Mouse (Mus musculus) frontal cortex, postnatal 10 days (tissue): ENCODE data around the gene Vdr.
"Not testable (repeated sequence)": the region's sequence is repeated elsewhere in the genome, so short reads cannot be mapped to it uniquely, and the experiment has no call there.

Source experiments
- DNase-seq, 2 experiments: peaks; one replicate each; pipeline ENCODE4 v3.0.0; 2022; ENCODE audit warnings: low spot score in 2 of 2, mixed read lengths in 1 of 2

Vdr gene

DNA sequence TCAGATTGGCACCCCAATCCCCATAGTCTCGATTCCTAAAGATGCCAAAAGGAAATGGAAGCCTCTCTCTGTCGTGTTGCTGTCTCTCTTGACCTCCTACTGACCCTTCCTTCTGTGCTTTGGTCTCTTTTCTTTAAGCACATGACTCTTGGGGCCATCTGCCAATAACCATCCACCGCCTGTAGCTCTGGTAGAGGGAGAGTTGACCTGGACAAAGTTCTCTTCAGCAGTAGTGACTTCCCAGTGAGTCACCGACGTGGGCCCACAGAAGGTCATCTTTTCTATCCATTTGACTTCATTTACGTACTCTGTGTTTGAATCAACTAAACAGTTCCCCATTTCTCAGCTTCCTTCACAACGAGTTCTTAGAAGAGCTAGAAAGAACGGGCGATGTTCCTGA lies 30.0 kb downstream of the Vdr start:
- DNase-seq, result no peak

DNA sequence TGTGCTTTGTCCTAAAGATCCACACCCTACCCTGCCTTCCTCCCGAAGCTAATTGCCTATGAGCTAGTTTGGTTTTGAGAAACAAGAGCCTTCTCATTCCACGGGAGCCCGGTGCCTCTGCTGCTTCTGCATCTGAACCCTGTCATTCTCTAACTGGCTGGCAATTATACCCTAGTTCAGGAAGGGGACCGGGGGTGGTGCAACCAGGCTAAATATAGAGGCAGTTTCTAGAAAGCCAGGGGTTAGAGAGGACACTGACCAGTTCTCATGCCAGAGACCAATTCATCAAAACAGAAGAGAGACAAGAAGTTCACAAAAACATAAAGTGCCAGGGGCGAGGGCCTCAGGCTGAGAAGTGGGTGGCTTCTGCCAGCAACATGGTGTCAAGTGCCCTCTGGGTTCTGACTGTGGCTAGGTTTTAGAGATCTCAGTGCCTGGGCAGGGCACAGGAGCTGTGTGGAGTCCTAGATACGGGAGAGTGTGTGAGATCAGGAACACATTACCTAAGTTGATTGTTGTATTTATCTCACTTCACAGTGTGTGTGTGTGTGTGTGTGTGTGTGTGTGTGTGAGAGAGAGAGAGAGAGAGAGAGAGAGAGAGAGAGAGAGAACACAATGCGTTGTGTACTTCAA lies 31.6 kb downstream of the Vdr start:
- DNase-seq, result no peak

DNA sequence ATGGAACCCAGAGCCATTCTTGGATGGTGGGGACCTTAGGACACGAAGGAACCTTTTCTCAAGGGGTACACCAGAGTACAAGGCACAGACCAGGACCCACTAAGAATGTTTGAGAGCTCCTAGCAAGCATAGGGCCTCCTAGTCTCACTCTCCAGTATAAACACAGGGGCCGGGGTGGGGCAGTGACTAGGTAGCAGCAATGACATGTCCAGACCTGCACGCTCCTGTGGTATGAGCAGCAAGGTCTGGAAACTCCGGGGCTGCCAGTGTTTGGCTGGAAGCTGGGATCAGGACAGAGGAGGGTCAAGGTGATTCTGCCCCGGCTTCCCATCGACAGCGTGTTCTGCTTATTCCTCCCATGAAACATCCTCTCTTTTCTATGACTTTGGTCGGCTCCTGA lies 34.6 kb downstream of the Vdr start:
- DNase-seq, result no peak

DNA sequence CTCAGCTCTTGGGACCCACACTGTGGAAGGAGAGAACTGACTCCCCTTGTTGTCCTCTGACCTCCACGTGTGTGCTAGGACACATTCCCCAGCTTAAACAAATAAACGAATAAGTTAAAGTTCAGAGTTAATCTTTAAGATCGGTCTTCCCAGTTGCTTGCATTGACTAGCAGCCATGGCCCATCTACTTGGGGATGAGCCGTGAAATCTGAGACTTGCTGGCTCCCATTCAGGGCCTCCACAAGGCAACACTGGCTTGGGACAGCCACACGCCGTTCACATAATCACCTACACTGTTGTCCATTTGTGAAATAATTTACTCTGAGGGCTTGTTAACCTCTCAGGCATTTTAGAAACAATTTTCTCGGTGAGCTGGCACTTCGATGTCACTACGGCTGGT lies 36.7 kb downstream of the Vdr start:
- no peak for DNase-seq

DNA sequence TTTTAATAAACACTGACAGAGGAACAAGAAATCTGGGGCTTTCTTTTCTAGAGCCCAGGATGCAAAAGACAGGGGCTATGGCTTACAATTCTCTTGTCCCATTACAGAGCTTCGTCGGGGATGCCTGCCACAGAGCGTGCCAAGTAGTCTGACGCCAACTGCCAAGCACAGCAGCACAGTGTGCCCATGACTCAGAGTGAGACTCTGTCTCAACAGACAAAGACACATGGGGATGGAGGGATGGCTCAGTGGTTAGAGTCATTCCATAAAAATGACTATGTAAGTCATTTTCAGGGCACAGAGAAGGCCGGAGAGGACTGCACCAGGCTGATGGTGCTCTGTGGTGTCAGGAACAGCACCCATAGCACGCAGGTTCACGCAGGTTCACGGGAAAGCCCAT lies 38.3 kb downstream of the Vdr start:
- DNase-seq, result no peak

DNA sequence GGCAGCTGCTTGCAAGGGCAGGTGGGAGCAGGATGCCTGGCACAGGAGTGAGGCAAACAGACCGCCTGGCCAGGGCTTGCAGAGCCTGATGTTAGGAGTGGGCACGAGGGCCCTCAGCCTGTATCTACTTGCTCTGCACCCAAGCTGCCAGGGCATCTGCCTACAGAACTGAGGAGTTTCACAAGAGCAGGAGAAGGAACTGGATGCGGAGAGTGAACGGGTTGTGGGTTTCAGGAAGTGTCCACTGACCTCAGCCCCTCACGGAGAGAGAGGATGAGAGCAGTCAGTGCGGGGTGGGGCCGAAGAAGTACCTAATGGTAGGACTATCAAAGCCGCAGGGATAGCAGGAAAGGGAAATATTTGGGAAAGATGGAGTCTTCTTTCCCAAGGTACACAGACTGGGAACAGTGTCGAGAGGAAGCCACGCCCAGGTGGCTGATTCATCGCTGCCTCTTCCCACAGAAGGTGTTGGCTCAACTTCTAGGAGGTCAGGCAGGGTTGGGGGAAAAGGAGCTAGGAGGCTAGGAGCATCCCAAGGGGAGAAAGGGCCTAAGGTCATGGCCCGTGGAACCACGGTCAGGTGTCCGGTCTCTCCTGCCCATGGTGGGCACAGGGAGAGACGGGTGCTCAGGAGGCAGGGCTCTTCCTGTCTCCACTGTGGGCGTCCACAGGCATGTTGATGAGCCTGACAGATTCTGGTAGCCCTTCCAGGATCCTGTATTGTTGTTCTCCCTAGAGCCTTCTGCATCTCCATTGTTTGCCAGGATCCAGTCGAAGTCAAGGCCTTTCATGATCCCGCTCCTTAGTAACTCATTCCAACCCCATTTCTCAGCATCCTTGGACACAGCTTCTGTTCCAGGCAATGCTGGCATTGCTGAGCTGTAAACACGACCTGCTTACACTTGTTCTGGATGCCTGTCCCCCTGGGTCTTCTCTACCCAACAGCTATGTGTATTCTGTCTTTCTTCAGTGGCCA lies 39.1 kb downstream of the Vdr start:
- DNase-seq, result no peak

DNA sequence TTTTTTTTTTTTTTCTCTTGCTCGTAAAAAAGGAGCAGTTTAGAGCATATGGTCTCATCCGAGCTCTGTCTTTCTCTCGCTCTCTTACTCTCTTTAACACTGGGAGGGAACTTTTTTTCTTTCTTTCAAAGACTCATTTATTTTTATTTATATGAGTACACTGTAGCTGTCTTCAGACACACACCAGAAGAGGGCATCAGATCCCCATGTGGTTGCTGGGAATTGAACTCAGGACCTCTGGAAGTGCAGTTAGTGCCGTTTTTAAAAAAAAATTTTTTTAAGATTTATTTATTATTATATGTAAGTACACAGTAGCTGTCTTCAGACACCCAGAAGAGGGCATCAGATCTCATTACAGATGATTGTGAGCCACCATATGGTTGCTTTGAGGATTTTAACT lies 40.3 kb downstream of the Vdr start:
- not testable (repeated sequence) for DNase-seq

DNA sequence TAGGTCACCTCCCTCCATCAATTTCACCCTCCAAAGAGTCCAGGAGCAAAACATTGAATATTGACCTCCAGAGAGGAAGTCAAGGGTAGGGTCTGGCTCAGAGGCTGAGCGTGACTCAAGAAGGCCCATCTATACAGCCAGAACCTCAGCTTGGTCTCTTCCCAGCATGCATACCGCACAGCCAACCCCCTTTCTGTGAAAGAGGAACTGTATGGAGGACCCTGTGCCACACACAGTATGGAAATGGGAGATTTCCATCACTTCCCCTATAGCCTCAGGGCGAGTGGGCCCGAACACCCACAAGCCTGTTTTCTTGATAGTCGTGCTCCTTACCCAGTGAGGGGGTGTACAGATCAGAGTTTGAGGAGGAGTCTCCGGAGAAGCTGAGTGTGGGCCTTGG lies 41.4 kb downstream of the Vdr start:
- DNase-seq, result no peak

DNA sequence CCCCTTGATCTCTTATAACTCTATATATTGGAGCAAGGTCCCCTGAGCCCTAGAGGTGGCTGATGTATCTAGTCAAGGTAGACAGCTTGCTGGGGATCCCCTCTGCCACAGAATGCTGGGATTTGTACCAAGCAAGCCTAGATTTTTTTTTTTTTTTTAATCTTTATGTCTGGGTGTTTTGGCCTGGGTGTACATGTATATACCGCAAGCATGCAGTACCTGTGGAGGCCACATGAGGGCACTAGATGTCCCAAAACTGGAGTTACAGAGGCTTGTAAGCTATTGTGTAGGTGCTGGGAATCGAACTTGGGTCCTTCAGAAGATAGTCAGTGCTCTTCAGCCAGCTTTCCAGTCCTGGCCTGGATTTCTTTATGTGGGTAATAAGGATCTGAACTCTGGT lies 44.4 kb downstream of the Vdr start:
- no peak for DNase-seq

DNA sequence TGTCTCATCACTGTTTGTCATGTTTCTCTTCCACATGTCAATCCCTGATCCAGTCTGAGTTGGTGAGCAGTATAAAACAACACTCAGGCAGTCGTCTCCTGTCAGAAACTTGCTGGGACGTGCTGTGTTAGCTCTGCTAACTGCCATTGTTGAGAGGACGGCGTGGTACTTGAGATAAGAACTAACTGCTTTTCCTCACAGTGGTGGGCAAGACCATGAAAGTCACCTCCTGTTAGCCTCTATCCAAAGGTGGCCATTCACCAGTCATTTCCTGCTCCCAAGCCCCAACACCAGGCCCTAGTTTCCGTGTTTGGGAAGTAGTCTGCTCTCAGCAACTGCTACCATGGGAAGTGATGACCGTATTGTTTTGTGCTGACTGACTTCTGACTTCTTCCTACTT lies 45.3 kb downstream of the Vdr start:
- no peak for DNase-seq

DNA sequence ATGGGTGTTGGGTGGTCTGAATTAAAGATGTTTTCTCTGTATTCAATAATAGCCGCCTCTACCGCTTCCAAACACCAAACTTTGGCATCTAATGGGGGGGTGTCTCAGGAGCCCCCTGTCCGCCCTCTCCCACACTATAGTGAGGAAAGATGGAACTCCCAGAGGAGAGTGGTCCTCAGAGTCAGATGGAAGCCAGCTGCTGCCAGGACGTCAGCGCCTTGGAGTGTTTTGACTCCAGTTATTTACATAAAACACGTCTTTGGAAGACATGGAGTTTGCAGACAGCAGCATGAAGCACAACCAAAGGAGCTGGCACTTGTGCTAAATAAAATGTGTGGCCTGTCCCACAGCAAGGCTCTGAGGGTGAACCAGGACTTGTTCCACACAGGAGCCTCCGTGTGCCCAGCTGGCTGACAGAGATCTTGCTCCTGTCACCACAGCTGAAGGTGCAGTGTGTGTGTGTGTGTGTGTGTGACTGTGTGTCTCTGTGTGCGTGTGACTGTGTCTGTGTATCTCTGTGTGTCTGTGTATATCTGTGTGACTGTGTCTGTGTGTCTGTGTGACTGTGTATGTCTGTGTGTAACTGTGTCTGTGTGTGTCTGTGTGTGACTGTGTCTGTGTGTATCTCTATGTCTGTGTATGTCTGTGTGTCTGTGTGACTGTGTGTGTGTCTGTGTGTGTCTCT lies 45.9 kb downstream of the Vdr start:
- no peak for DNase-seq

DNA sequence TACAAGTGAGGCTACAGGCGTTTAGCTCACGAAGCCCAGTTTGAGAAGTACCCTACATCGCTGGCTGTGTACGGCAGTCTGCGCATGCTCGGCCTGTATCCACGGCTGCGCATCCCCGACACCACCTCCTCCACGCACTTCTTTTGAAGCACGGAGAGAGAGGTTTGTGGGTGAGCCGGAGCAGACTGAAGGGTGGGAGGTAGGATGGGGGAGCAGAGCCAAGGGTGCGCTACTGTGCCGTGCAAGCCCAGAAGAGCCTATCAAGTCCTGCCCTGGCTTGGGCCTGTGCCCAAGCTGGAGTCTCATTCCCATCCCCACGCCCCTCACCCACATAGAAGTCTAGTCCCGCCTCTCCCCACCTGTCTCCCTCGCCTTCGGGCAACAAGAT lies 46.9 kb downstream of the Vdr start:
- peak in 1 of 2 experiments; percentile 37 for DNase-seq

DNA sequence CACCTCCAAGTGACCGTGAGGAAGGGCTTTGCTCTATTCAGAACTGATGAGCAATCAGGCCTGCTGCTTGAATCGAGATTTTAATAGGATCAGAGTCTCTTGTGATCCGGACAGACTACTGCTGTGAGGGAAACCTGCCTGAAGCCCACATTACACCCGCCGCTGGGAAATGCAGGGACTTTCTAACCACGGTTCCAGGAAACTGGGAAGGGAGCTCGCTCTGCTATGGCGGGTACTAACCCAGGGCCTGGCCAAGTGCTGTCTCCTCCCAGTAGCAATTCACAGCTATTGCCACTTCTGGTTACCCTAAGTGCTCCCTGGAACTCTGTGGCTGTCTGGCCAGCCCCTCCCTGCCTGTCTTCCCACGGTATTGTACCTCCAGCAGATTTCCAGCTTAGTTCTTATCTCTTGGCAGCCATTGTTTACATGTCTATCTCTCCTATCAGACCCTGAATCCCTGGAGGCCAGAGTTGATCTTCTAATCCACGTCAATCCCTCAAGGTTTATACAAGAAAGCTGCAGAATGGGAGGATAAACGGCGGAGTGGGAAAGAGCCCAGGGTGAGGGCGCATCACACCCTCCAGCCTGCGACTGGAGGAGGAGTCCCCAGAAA lies 47.4 kb downstream of the Vdr start:
- no peak for DNase-seq

DNA sequence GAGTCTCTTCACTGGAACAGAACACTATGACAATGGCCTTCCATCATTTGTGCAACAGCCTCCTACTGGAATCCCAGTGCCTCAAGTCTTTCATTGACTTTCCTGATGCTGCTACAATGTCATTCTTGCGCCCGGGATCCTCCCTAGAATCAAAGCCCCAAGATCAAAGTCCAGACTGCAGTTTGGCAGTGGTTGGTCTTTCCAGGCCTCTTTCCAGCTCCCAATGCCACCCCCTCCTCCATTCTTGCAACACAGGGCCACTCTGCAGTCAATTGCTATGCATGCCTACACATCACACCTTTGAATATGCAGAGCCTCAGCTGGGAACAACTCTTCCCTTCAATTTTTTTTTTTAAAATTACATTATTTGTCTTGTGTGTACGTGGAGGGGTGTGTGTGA lies 50.1 kb downstream of the Vdr start:
- no peak for DNase-seq

DNA sequence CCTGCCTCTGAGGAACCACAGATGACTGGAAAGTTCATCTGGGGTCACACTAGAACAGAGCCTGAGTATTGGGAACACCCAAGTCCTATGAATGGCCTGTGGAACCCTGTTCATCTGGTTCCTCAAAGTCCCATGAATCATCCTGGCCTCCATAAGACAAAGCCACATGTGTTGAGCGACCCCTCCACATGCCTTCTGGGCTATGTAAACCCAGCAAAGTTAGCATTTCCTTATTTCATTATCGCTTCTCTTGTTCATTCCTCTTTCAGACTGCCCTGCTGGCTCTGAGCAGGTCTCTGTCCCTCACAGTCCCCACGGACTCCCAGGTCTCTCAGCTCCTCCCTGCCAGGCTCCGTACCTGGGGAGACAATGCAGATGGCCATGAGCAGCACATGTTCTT lies 52.0 kb downstream of the Vdr start:
- DNase-seq, result no peak

DNA sequence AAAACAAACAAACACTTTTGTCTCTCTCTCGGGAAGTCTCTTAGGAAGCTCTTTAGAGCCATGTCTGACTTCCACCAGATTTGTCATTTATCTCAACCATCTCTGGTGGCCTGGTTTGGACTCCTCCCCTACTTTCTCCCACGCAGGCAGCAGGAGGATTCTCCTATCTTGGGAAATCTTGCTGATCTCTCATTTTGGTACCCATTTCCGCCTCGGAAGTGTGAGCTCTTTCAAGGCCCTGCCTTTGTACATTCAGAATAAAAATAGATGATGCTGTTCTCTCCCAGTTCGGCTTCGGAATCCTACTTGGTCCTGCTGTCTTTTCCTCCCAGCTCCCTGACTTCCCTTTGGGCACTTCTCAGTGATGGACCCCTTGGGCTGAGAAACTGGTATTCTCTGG lies 55.9 kb downstream of the Vdr start:
- DNase-seq, result no peak

DNA sequence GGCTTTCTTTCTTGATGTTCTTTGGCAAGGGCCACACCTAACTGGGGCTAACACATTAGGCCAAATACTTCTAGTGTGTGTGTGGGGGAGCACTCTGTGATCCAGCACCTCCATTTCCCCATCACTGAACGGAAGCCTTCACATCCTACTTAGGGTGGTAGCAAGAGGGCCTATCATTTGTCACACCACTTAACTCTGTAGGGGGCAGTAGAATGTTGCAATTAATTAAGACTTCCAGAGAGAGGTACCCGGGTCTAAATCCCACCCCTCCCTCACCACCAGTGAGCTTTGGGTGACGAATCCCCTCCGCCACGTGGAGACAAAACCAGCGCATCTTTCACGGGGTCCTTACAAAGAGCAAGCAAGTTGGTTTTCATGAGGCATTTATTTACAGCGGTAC lies 56.4 kb downstream of the Vdr start:
- no peak for DNase-seq

DNA sequence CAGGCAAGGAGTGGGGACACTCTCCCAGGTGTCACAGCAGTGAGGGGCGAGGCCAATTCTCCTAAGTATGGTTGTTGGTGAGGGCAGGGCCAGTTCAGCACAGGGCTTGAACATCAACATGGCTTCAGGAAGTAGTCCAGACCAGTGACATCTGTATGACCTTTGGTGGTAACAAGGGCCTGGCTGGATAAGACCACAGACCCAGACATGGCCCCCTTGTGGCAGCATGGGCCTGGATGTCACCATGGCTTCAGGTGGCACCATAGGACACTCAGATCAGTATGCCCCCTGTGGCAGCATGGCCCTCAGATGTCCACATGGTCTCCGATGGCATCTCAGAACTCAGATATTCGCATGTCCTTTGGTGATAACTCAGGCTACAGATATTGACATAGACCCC lies 58.1 kb downstream of the Vdr start:
- no peak for DNase-seq

DNA sequence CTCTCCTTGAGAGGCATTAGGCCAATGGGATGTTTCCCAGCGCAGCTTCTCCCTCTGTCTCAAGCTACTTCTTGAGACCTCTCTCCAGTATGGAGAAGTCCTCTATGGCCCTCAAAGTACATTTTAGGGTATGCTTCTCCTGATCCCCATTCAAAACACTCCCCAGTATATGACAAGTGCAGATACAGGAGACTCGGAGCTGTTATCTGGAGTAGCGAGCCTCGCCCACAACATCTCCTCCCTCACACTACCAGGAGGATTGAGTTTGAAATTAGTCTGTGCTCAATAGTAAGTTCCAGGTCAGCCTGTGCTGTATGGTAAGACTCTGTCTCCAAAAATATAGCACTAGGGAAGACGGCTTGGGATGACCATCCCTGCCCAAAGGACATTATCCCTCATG lies 59.4 kb downstream of the Vdr start:
- DNase-seq, result no peak

DNA sequence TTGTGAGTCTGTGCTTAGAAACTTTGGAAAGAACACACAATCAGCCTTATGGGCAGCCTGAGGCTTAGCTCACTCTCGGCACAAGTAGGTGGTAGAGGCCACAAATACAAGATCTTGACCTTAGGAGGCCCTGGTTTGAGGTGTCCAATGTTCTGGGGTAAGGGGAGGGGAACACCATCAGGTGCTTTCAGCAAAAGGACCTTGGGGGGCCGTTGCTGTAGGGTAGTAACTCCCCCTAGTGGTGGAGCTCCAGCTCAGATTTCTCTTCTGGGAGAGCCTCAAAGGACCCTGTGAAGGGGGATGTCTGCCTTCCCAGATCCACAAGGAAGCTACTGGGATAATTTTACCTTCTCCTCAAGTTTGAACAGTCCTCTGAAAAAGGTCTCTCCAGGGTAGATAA lies 60.0 kb downstream of the Vdr start:
- no peak for DNase-seq

DNA sequence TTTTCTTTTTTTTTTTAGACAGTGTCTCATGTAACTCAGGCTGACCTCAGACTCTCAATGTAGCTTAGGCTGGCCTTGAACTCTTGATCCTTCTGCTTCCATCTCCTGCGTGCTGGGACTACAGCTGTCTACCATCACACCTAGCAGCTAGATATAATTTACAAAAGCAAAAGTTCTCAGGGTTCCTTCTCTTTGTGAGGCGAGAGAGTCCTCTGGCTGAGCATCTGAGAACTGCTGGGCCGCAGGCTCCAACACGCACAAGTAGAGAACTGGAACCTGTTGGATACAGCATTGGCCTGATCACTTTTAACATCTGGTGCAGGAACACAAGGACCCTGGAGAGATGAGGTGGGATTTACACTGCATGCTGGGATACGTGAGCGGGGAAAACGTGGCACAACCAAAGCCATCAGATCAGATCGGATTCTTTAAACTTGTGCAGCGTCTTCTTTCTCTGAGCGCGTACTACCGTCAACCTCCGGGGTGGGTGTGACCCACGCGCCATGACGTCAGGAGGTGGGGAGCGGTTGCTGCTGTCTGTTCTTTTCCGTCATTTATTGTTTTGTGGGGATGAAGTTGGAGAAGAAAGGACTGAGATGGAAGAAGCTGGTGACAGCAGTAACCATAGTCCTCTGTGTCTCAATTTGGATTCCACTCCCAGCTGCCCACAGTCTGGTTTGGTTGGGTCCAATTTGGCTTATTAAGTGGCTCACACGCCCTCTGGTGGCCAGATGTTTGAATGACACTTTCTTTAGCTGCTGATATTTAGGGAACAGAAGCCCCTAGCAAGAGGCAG lies 61.1 kb downstream of the Vdr start:
- DNase-seq, result peak; percentile 71 to 86

DNA sequence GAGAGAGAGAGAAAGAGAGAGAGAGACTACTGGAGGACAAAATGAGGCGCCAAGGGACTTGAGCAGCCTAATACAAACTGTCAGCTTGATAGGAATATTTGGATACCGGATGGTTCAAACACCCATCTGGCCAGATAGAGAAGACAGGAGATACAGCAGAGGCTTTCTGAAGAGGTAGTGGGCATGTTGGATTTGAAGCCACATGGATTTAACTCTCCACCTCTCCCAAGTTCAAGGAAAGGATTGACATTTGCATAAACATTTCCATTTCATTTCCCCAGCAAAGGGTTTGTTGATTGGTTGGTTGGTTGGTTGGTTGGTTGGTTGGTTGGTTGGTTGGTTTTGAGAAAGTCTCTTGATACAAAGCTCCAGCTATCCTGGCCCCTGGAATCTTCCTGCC lies 62.6 kb downstream of the Vdr start:
- DNase-seq, result no peak
